Mouse (Mus musculus): ENCODE measurements around the gene Nln.

GRCm38 (mm10) chr13:103994085-103994455, 115.3 kb downstream of the Nln start:
- TF ChIP-seq POLR2A (IDR thresholded peaks at IDR 0.05; ENCODE audit: insufficient read depth, low read length) (no peak), CTCF (IDR thresholded peaks at IDR 0.05; ENCODE audit: low read depth, low read length) (no peak)

Data from ES-Bruce4 (cell line).